Mouse (Mus musculus) right cerebral cortex, postnatal 14 days (tissue): ENCODE data around the gene Ccnd3.
A peak's percentile ranks its signal among the peaks of the same experiment; 100 is the strongest.

ENCODE experiments used
- DNase-seq: peaks from one replicate; pipeline ENCODE4 v3.0.0; 2022

The Ccnd3 gene

DNA sequence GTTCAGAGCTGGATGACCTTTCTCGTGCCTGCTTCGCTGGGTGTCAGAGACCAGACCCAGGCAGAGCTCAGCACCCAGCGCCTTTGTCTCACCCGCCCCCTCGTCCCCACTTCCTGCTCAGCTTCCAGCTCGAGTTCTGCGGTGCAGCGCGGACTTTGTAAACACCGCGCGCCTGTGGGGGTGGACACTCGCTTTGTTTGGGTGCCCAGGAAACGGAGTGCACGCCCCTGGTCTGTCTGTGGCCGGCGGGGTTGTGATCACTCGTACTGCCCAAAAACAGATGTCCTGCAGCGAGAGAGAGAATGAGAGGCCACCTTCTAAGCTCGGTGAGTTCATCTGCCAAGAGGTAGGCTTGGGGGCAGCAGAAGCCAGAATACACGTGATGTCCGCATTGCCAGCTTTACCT lies at the start of gene Ccnd3:
Gene Ccnd3, plus strand, starts transcription at position 111 of the 406 bp plus-strand sequence.
- DNase-seq = peak; percentile 57

DNA sequence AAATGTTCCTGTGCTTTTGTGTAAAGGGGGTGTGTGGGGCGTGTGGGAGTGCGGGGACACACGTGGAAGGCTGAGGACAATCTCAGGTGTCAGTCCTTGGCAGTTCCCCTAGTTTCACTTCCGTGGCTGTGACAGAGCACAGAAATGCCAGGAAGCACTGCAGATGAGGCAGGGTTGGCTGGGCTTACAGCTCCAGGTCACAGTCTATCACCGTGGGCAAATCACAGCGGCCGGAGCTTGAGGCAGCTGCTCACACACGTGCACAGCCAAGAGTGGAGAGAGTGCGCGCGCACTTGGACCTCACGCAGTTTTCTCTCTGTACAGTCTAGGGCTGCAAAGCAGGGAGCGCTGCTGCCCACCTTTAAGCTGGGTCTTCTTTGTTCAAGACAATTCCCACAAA lies 46.5 kb upstream of the Ccnd3 start:
- DNase-seq = no peak

DNA sequence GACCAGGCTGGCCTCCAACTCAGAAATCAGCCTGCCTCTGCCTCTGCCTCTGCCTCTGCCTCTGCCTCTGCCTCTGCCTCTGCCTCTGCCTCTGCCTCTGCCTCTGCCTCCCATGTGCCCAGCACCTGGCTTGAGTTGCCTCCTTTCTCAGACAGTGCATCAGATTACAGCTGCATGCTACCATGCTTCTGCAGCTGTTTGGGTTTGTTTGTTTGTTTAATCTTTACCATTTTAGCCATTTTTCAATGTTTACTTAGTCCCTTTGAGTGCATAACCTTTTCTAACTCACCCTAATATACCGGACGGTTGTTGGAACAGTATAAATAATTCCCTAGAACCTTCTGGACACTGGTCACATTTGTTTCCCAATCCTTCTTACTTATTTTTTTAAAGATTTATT lies 45.9 kb upstream of the Ccnd3 start:
- no peak for DNase-seq

- no peak for DNase-seq
Observed at GRCm38 (mm10) chr17:47459341-47459919, 45.4 kb upstream of the Ccnd3 start.

DNA sequence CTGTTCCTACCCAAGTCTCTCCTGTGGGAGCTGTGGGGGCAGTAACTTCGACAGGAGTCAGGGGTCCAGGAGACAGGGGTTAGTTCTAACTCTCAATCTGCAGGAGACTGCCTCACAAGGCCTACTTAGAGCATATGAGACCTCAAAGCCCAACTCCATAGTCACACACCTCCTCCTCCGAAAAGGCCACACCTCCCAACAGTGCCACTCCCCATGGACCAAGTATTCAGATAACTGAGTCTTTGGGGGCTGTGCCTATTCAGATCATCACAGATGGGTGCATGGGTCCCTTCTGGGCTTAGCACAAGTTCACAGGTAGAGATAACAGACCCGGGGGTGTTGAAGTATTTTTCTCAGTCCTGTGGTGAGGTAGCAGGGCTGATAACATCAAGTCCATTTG lies 43.2 kb upstream of the Ccnd3 start:
- no peak for DNase-seq

- DNase-seq = no peak
Observed at GRCm38 (mm10) chr17:47462209-47462608, 42.6 kb upstream of the Ccnd3 start.

DNA sequence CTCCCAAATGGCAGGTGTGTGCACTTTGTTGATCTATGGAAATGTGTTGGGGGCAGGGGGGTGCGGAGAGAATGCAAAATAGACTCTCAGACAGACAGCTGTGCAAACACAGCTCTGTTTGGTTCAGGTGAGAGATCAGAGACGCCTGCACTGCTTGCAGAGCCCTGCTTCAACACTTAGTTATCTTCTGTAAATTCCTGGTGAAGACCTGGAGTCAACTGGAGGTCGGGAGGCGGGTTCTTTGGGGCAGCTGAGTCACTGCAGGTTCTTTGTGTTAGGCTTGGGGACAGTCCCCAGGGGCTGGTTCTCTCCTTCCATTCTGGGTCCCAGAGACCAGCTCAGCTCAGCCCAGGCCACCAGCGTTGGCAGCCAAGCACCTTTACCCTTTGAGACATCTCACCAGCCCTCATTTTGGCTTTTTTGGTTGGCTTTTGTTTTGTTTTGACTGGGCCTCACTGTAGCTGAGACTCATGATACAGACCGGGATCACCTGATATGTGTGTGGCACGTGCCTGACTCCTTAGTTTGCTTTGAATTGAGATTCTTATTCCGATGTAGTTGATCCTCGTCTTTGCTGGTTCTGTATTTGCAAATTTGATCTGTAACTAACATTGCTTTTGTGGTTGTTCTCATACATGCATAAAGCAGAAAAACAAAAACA lies 42.0 kb upstream of the Ccnd3 start:
- no peak for DNase-seq

DNA sequence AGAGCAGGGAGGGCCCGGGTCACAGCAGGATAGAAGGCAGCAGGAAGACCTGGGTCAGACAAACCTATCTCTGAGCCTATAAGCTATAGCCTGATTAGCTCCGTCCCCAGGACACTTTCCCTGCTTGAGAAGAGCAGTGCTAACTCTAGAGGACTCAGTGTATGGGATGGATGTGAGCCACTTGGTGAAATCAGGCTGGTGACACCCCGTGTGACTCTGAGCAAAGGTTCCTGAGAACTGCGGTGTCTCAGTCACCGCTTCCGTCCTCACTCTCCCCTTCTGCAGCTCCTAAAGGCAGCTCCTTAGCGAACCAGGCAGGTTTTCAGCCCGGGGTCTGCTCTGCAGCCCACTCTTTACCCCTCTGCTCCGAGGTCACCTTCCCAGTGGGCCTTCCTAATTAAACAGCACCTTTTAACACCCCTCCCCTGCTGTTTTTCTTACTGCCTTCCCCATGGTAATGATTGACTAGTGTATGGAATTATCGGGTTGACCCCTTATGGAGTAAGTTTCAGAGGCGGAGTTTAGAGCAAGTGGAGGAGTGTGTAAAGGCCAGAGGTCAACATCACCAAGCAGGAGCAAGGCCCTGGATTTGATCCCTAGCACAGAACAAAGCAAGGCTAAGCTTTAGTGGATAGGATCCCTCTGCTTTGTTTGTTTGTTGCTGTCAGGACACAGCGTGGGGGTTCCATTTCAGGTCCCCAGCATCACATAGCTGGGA lies 40.4 kb upstream of the Ccnd3 start:
- DNase-seq = no peak

DNA sequence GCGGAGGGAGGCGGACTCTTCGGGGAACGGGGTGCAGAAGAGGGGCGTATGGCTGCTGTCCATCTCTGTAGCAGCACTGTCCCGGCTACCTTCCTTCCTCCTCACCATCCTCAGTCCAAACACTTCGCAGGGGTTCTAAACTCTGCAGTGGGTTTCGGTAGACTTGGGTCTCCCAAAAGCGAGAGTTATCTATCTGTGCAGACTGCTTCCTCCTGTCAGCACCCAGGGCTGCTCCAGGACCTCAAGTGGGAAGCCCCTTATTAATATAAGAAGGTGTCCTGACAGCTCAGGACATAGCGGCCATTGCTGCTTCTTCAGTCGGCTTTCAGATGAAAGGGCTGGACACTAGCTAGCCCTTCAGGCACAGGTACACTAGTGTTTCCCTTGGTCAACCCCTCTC lies 39.8 kb upstream of the Ccnd3 start:
- DNase-seq = no peak

- DNase-seq = no peak
Observed at GRCm38 (mm10) chr17:47466284-47466683, 38.6 kb upstream of the Ccnd3 start.

GRCm38 (mm10) chr17:47467659-47468058 lies 37.2 kb upstream of the Ccnd3 start:
- DNase-seq = no peak

DNA sequence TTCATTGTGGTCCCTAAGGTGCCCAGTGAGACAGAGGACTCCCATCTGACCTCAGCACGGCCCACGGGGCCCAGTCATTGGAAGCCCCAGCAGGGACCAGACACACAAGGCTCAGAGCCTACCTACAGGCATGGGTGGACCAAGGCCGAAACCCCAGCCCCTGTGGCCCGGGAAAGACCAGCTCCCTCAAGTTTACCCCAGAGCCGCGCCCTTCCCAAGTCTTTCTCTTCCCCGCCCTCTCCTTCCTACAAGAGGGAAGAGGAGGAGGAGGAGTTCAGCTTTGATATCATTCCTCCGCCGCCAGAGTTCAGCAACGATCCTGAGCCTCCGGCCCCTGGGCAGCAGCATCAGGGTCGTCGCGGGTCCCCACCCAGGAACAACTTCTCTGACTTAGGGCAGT lies 36.8 kb upstream of the Ccnd3 start:
- no peak for DNase-seq

DNA sequence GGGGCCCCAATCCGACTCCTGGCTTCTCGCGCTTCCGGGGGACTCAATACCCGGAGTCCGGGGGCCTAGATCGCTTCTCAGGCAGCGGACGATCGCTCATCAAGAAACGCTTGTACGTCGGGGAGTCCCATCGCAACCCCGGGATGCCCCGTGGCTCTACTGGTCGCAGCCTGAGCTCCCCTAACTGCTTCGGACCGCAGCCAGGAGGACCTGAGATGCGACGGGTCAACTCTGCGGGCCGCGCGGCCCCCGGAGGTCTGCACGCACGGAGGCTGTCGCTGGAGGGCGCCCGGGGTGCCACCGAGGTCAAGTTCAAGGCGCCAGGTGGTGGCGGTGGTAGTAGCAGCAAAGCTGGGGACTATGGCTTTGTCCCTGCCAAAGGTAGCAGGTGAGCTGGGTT lies 36.4 kb upstream of the Ccnd3 start:
- DNase-seq = no peak

GRCm38 (mm10) chr17:47469642-47470041 lies 35.2 kb upstream of the Ccnd3 start:
- no peak for DNase-seq

DNA sequence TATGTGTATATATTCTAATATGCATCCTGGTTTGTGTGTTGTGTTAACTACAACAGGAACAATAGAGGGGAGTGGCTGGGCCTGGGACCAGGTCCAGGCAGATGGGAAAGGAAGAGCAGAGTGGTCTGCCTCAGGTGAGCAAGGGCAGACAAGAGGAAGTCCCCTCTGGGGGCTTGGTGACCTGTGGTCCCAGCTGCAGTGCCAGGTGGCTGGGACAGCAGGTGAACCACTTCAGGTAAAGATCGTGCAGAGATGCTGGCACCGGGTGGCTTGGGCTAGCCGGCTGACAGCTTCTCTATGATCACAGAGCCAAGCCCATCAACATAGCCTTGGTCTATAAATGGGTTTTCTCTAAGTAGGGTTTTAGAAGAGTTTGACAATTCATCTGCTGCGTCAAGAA lies 34.7 kb upstream of the Ccnd3 start:
- DNase-seq = no peak

- DNase-seq = no peak
Observed at GRCm38 (mm10) chr17:47470686-47471085, 34.2 kb upstream of the Ccnd3 start.

DNA sequence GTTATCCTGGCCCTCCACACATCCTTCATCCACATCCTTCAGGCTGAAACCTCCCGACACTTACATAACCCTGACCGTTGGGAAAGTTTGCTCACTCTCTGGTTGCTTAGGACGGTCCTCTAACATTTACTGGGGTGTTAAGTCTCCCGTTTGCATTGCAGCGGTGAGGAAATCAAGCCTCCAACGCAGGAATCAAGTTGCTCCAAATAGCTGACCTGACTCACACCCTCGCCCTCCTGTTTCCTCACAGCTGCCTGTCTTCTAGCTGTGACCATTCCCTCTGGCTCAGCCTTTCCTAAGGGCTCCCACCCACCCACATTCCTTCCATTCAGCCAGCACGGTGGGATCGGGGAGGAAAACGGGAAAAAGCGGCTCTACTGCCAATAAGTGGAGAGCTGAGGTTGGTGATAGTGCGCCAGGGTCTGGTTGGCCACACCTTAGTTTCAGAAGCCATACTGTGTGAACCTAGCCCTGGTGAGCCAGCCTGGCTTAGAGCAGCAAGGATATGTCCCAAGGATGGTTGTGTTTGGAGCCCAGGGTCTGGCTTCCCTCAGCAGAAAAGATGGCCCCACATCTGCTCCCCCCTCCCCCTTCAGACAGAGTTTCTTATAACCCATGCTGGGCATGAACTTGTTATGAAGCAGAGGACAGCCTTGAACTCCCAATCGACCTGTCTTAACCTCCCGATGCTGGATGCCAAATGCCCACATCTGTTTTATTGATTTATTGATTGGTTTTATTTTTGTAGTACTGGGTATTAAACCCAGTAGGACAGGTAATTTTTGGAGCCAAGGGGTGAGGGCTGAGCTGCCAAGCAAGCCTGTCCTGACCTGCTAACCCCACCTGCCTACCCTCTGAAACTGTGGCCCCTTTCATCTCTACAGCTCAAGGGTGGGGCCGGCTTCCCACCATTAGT lies 32.2 kb upstream of the Ccnd3 start:
- DNase-seq = no peak

GRCm38 (mm10) chr17:47473434-47473974 lies 31.3 kb upstream of the Ccnd3 start:
- peak; percentile 46 for DNase-seq

DNA sequence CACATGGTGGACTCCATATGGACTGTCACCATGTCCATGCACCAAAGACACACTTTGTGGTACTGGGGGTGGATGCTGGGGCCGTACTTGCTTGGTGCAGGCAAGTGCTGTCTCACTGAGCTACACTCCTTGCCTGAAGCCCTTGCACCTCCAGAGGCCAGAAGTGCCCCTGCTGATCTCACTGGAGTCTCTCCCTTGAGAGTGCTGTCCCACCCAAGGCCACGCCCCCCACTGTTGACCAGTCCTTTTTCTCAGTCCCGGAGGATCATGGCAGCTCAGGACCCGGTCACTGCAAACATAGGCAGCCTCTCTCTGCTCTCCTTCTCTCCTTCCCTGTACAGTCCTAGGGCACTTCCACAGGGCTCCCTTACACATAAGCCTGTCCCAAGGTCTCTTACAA lies 30.6 kb upstream of the Ccnd3 start:
- no peak for DNase-seq

DNA sequence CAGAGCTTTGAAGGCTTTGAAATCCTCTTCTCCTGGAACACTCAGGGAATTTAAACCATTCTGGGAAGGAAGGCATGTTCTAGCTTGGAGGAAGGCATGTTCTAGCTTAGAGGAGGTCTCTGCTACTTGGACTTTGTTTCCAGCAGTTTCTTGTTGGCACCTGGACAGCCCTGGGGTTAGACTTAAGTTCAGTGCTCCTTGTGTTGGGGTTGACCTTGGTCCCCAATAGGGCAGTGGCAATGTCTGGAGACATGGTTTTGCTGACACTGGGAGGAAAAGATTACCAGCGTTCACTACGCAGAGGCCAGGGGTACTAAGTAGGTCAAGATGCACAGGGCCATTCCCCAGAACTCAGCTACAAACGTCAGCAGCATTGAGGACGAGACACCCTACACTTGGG lies 29.7 kb upstream of the Ccnd3 start:
- DNase-seq = no peak

DNA sequence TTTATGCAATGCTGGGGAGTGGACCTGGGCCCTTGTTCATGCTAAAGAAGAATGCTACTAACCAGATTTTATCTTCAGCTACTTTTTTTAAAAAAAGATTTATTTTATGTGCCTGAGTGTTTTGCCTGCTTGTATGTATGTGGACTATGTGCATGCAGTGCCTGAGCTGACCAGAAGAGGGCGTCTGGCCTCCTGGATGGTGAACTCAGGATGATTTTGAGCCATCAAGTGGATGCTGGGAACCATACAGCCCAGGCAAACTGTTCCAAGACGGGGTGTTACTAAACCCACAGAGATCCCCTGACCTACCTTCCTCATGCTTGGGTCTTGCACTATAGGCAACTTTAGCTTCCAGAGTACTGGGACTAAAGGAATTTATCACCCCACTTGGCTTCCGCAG lies 29.1 kb upstream of the Ccnd3 start:
- DNase-seq = no peak

GRCm38 (mm10) chr17:47479887-47480286 lies 25.0 kb upstream of the Ccnd3 start:
- no peak for DNase-seq

DNA sequence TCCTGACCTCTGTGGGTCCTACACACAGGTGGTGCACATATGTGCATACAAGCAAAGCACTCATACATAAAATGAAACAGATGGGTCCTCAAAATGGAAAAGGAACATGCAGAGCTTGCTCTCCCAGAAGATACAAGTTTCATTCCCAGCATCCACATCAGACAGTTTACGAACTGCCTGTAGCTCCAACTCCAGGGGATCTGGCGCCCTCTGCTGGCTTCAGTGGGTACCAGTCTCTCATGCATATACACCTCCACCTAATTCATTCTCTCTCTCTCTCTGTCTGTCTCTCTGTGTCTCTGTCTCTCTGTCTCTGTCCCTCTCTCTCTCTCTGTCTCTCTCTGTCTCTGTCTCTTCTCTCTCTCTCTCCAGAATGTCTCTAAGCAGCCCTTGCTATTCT lies 22.4 kb upstream of the Ccnd3 start:
- DNase-seq = peak; percentile 73
